Mouse (Mus musculus): ENCODE measurements around the gene Ctrl. TPM values are rescaled to one million over a fixed set of nuclear protein-coding genes. Genes with fewer than 3 reads are reported as not detected.

Ctrl gene
- 0.80 and 1.3 TPM in 2 replicates for polyA plus RNA-seq (2012; rRNA removed)

GRCm38 (mm10) chr8:105933762-105934161 lies at the start of gene Ctrl:
Ctrl (minus strand) TSS chr8:105933862.

GRCm38 (mm10) chr8:105979325-105979724 lies 45.7 kb upstream of the Ctrl start, which contains the start of gene Dpep3:
Dpep3 (minus strand) TSS chr8:105979429.

GRCm38 (mm10) chr8:105965905-105966341 lies 32.3 kb upstream of the Ctrl start, which contains the start of gene Slc12a4:
Slc12a4 (minus strand) TSS chr8:105966097.

GRCm38 (mm10) chr8:105943321-105943739 lies 9.7 kb upstream of the Ctrl start, which contains the start of gene Lcat:
Lcat (minus strand) TSS chr8:105943382.

GRCm38 (mm10) chr8:105938306-105938669 lies 4.6 kb upstream of the Ctrl start, which contains the start of gene Psmb10:
Psmb10 (minus strand) TSS chr8:105938444.

GRCm38 (mm10) chr8:105900180-105900940 lies 33.3 kb downstream of the Ctrl start, which contains the start of gene Pskh1:
Pskh1 (plus strand) TSS chr8:105900441.

GRCm38 (mm10) chr8:105893339-105893738 lies 40.3 kb downstream of the Ctrl start, which contains the start of gene Nrn1l:
Nrn1l (plus strand) TSS chr8:105893567.

Other genes starting within 250 kb of the Ctrl start
- 1.00 and 1.8 TPM in 2 replicates for gene Carmil2, start 247.6 kb downstream of the Ctrl start, polyA plus RNA-seq (2012; rRNA removed)
- gene Acd, start 232.8 kb downstream of the Ctrl start, polyA plus RNA-seq (2012; rRNA removed) = 8.2 and 9.3 TPM in 2 replicates
- gene Pard6a, start 232.7 kb downstream of the Ctrl start, polyA plus RNA-seq (2012; rRNA removed) = 5.7 TPM in 2 replicates
- gene 4933405L10Rik, start 226.2 kb downstream of the Ctrl start, polyA plus RNA-seq (2012; rRNA removed) = 0.03 TPM in 1 of 2 replicates, not detected in the other
- gene Enkd1, start 225.7 kb downstream of the Ctrl start, polyA plus RNA-seq (2012; rRNA removed) = 7.6 and 8.1 TPM in 2 replicates
- gene Gfod2, start 175.2 kb downstream of the Ctrl start, polyA plus RNA-seq (2012; rRNA removed) = 1.0 and 1.1 TPM in 2 replicates
- 48.1 and 64.7 TPM in 2 replicates for gene Ranbp10, start 106.5 kb downstream of the Ctrl start, polyA plus RNA-seq (2012; rRNA removed)
- gene Tsnaxip1, start 106.1 kb downstream of the Ctrl start, polyA plus RNA-seq (2012; rRNA removed) = 0.02 and 0.06 TPM in 2 replicates
- 22.0 and 25.8 TPM in 2 replicates for gene Cenpt, start 80.6 kb downstream of the Ctrl start, polyA plus RNA-seq (2012; rRNA removed)
- 22.2 and 26.2 TPM in 2 replicates for gene Thap11, start 78.7 kb downstream of the Ctrl start, polyA plus RNA-seq (2012; rRNA removed)
- 90.9 and 92.1 TPM in 2 replicates for gene Nutf2, start 73.3 kb downstream of the Ctrl start, polyA plus RNA-seq (2012; rRNA removed)
- 13.8 and 17.0 TPM in 2 replicates for gene Edc4, start 53.0 kb downstream of the Ctrl start, polyA plus RNA-seq (2012; rRNA removed)
- gene Nrn1l, start 40.3 kb downstream of the Ctrl start, polyA plus RNA-seq (2012; rRNA removed) = 0.24 and 0.25 TPM in 2 replicates
- gene Pskh1, start 33.4 kb downstream of the Ctrl start, polyA plus RNA-seq (2012; rRNA removed) = 8.4 and 9.5 TPM in 2 replicates
- gene Psmb10, start 4.6 kb upstream of the Ctrl start, polyA plus RNA-seq (2012; rRNA removed) = 47.4 and 48.3 TPM in 2 replicates
- gene Lcat, start 9.5 kb upstream of the Ctrl start, polyA plus RNA-seq (2012; rRNA removed) = 34.6 and 40.3 TPM in 2 replicates
- 9.7 and 10.8 TPM in 2 replicates for gene Slc12a4, start 32.2 kb upstream of the Ctrl start, polyA plus RNA-seq (2012; rRNA removed)
- gene Dpep3, start 45.6 kb upstream of the Ctrl start, polyA plus RNA-seq (2012; rRNA removed) = not detected in 2 replicates
- gene Dus2, start 57.5 kb upstream of the Ctrl start, polyA plus RNA-seq (2012; rRNA removed) = 8.4 and 9.4 TPM in 2 replicates
- gene Dpep2nb, start 72.1 kb upstream of the Ctrl start, polyA plus RNA-seq (2012; rRNA removed) = not detected in 2 replicates
- gene Ddx28, start 78.0 kb upstream of the Ctrl start, polyA plus RNA-seq (2012; rRNA removed) = 5.5 and 6.8 TPM in 2 replicates
- gene Nfatc3, start 125.0 kb upstream of the Ctrl start, polyA plus RNA-seq (2012; rRNA removed) = 10.2 and 11.7 TPM in 2 replicates
- gene Esrp2, start 203.1 kb upstream of the Ctrl start, polyA plus RNA-seq (2012; rRNA removed) = 6.1 and 6.8 TPM in 2 replicates
- gene Pla2g15, start 216.5 kb upstream of the Ctrl start, polyA plus RNA-seq (2012; rRNA removed) = 3.0 and 3.3 TPM in 2 replicates
- gene Slc7a6, start 235.0 kb upstream of the Ctrl start, polyA plus RNA-seq (2012; rRNA removed) = 3.3 and 3.9 TPM in 2 replicates

Measured in liver, embryonic 14 days (tissue).